Mouse (Mus musculus) layer of hippocampus, adult 6 months (tissue): ENCODE results near the gene Hoxd3. TPM values are rescaled to one million over a fixed set of nuclear protein-coding genes. Genes with fewer than 3 reads are reported as not detected.

ENCODE experiments used
- long read RNA-seq, 2 experiments: library from polyadenylated mRNA; unstranded; transcript quantifications; one replicate each; pipeline ENCODE4 v2.0.0; 2019 to 2020
- microRNA-seq: library from miRNA; unstranded; fragments of <30 nt; microRNA quantifications from one replicate; pipeline ENCODE4 v1.2.0, GENCODE M21; 2020
- polyA plus RNA-seq: library from polyadenylated mRNA; unstranded; fragments of <200 nt; fragmentation: Nextera tagmentation; gene quantifications from 2 replicates; pipeline ENCODE4 v1.2.3, GENCODE M21; 2021

Gene Hoxd3
- polyA plus RNA-seq = not detected in 2 replicates
- long read RNA-seq, experiment 1 = 0 reads
- long read RNA-seq, experiment 2 = 0 reads

DNA sequence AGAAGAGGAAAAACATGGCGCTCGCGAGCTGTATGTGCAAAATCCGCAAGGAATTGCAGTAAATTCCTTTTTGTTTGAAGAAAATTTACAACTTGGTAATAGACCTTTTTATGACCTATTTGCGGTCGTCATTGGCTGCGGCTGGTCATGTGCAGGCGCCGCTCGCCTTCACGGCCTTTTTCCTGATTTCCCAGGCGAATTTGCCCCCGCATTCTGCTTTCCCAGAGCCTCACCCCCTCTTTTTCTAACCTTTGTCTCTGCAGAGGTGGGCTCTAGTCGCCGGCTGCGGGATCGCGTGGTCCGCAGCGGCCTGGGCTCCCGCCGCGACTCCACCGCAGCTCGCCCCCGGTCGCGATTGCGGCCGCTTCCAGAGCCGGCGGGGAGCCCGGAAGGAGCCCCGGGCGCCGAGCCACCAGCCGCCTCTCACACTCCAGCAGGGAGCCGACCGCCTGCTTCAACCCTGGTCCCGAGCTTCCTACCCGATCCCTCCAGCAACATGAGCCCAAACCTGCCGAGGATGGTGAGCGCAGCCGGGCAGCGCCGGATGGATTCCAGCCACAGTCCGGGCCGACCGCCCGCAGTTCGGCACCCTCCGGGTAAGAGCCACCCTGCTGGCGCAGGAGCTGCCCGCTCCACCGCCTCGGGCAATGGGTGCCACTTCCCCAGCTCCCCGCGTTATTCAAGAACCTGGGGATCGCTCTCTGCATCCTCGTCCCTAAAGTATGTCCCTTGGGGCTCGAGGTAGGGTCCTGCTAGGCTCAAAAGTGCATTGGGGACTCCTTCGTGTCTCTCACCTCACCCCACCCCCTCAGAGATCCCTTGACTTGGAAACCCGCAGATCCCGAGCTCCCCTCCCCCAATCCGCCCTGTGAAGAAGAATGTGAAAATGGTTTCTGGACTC, at the start of gene Hoxd3, which contains the start of gene Hoxd4:
Gene Hoxd3, plus strand, starts transcription at position 207 of the 901 bp plus-strand sequence.
Gene Hoxd4, plus strand, starts transcription at position 209 of the 901 bp plus-strand sequence.

GRCm38 (mm10) chr2:74667842-74668357, 43.8 kb upstream of the Hoxd3 start, which contains the start of gene Hoxd13:
Gene Hoxd13, plus strand, starts transcription at chr2:74668310.

GRCm38 (mm10) chr2:74674881-74675665, 36.7 kb upstream of the Hoxd3 start, which contains the start of gene Hoxd12:
Gene Hoxd12, plus strand, starts transcription at chr2:74675013.

DNA sequence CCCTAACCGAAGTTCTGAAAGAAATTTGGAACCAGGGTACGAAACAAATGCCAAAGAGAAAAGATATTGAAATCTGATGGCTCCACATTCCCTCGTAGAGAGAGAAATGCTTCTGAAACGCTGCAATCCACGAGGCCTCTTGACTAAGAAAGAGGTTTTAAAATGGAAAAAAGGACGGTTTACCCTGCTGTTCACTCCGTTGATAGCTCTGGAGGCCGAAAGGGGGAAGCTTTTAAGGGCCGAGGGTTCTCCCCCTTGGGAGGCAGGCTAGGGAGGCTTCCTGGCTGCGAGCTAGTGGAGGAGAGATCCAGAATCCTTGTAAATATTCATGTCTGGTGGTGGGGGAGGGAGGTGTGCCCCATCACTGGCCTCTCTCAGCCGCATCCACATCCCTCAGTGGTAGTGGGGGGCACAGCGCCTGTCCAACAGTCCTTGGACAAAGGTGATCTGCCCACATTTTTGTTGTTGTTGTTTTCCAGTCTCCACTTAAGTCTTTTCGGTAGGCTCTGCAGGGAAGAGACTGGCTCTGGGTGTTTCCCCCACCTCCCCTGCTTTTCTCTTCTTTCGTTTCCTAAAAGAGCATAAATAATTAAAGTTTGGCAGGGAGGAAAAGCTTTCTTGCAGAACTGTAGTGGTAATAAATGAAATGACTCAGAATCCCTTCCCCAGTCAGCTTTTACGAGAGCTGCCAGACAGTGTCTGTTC, 32.7 kb upstream of the Hoxd3 start, which contains the start of gene Hoxd11:
Gene Hoxd11, plus strand, starts transcription at position 667 of the 705 bp plus-strand sequence.

GRCm38 (mm10) chr2:74691022-74691951, 20.4 kb upstream of the Hoxd3 start, which contains the start of gene Hoxd10:
Gene Hoxd10, plus strand, starts transcription at chr2:74691924.

GRCm38 (mm10) chr2:74697567-74698121, 14.1 kb upstream of the Hoxd3 start, which contains the start of gene Hoxd9:
Gene Hoxd9, plus strand, starts transcription at chr2:74697727.

DNA sequence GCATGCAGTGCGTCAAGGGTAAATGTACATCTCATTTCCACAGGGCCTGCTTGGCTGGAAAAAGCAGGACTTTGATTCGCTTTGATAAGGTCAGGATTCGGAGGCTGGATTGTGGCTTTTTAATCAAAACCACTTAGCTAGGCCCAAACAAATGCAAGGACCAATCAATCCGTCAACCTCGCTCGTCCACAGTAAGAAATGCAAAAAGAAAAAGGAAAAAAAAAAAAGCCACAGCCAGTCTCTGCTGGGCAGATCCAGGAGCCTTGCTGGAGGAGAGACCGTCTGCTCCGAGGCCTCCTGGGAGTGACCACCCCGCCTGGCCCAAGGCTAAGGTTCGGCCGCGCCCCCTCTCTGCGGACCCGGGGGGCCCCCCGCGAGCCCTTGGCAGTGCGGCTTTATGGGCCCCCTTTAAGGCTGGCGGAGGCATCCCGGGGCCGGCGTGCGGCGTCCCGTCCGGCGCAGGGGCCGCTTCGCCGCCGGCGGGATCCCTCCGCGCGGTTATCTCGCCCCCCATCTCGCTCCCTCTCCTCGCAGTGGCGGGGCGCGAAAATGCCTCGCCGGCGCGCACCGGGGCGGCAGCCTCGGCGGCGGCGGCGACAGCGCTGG, 7.2 kb upstream of the Hoxd3 start, which contains the start of gene Hoxd8:
Gene Hoxd8, plus strand, starts transcription at position 223 of the 606 bp plus-strand sequence.

DNA sequence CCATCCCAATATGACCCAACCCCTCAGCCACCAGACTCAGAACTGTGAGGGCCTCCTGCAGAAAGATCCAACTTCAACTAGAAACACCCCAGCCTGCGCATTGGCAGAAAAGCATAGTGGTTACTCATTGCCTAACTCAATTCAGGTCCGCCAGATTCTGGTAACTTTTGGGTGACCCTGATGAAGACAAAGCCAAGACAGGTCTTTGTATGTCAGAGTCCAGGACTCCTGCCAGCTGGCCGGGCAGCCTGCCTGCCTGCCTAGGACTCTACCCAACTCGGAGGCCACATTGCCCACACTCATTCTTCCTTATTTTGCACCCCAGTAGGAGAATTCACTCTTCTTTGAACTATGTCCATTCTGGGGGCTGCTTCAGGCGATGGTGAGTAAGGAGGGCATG, 14.8 kb downstream of the Hoxd3 start, which contains the start of gene Gm28230:
Gene Gm28230, plus strand, starts transcription at position 178 of the 400 bp plus-strand sequence.

GRCm38 (mm10) chr2:74762522-74763244, 51.0 kb downstream of the Hoxd3 start, which contains the start of gene Hoxd1:
Gene Hoxd1, plus strand, starts transcription at chr2:74762980.

Small RNA genes lying within 50 kb of the gene (microRNA-seq; reads per million reads assigned to microRNA genes)
- not detected for gene Gm44463
- 17.8 reads per million, percentile 39 among the genes with 10 or more reads in this experiment for gene Mir10b

Other genes starting within 250 kb of the Hoxd3 start
- 25.7 and 30.1 TPM in 2 replicates for gene Lnpk, start 132.5 kb upstream of the Hoxd3 start, polyA plus RNA-seq
- gene Evx2, start 52.4 kb upstream of the Hoxd3 start, polyA plus RNA-seq = not detected in 2 replicates
- gene Hoxd13, start 43.6 kb upstream of the Hoxd3 start, polyA plus RNA-seq = not detected in 2 replicates
- gene Hoxd12, start 36.9 kb upstream of the Hoxd3 start, polyA plus RNA-seq = not detected in 2 replicates
- gene Hoxd11, start 32.4 kb upstream of the Hoxd3 start, polyA plus RNA-seq = not detected in 2 replicates
- not detected in 2 replicates for gene Hoxd10, start 20.0 kb upstream of the Hoxd3 start, polyA plus RNA-seq
- not detected in 2 replicates for gene Hoxd9, start 14.2 kb upstream of the Hoxd3 start, polyA plus RNA-seq
- not detected in 2 replicates for gene Hoxd8, start 7.3 kb upstream of the Hoxd3 start, polyA plus RNA-seq
- not detected in 2 replicates for gene Hoxd4, start within 50 bp of the Hoxd3 start, polyA plus RNA-seq
- not detected in 2 replicates for gene Gm28230, start 14.8 kb downstream of the Hoxd3 start, polyA plus RNA-seq
- 0.08 and 0.09 TPM in 2 replicates for gene Hoxd1, start 51.1 kb downstream of the Hoxd3 start, polyA plus RNA-seq
- 49.1 and 54.5 TPM in 2 replicates for gene Mtx2, start 113.9 kb downstream of the Hoxd3 start, polyA plus RNA-seq